Mouse (Mus musculus) hindbrain, embryonic 13.5 days (tissue): Measurements from ENCODE around the gene Chrm5. TPM values are rescaled to one million over a fixed set of nuclear protein-coding genes. Genes with fewer than 3 reads are reported as not detected.
A peak's percentile ranks its signal among the peaks of the same experiment; 100 is the strongest.

Experiments
- ATAC-seq: fragments of 200-750 bp; cut with Nextera tagmentation; 2 replicates; pipeline ENCODE4 v1.8.0; 2017; ENCODE audit warnings: moderate TSS enrichment; ENCODE audit not compliant: low FRiP score
- H3K27ac ChIP-seq: fragments of 300-500 bp; sonication (generic); 2 replicates; pipeline ENCODE4 v1.5.1; 2015; ENCODE audit warnings: inconsistent platforms, mild to moderate bottlenecking, moderate library complexity
- H3K27me3 ChIP-seq: fragments of 300-500 bp; sonication (generic); 2 replicates; pipeline ENCODE4 v1.6.1; 2015; ENCODE audit warnings: mild to moderate bottlenecking, inconsistent platforms
- H3K36me3 ChIP-seq: fragments of 300-500 bp; sonication (generic); 2 replicates; pipeline ENCODE4 v1.6.1; 2015; ENCODE audit warnings: mild to moderate bottlenecking, inconsistent platforms
- H3K4me1 ChIP-seq: fragments of 300-500 bp; sonication (generic); replicated peaks from 2 replicates; pipeline ENCODE4 v1.6.1; 2015; ENCODE audit warnings: inconsistent platforms
- H3K4me2 ChIP-seq: fragments of 300-500 bp; sonication (generic); 2 replicates; pipeline ENCODE4 v1.6.1; 2015; ENCODE audit warnings: inconsistent platforms, mild to moderate bottlenecking, moderate library complexity
- H3K4me3 ChIP-seq: fragments of 300-500 bp; sonication (generic); 2 replicates; pipeline ENCODE4 v1.5.1; 2015; ENCODE audit warnings: mild to moderate bottlenecking, inconsistent platforms
- H3K9ac ChIP-seq: fragments of 300-500 bp; sonication (generic); 2 replicates; pipeline ENCODE4 v1.6.1; 2015; ENCODE audit warnings: mild to moderate bottlenecking, inconsistent platforms
- H3K9me3 ChIP-seq: fragments of 300-500 bp; sonication (generic); 2 replicates; pipeline ENCODE4 v1.6.1; 2016; ENCODE audit warnings: inconsistent platforms
- WGBS: fragments of 180-500 bp; shearing (Covaris S2); methylation state at CpG from one replicate; pipeline ENCODE4 v1.1.7; 2015; 5-methylcytosine and 5-hydroxymethylcytosine counted together
- polyA plus RNA-seq: library from polyadenylated mRNA; unstranded; fragments of >200 nt; fragmentation: Nextera tagmentation; extraction: Ambion mirVana; gene quantifications from 2 replicates; pipeline ENCODE4 v1.2.1, GENCODE M21; 2015

Gene Chrm5
- 0.48 and 0.68 TPM in 2 replicates for polyA plus RNA-seq

- Histone ChIP-seq H3K4me2 (no peak within 1 kb of the TSS), H3K4me1 (no peaks in the 10 kb centered on the region), H3K9ac (no peak within 1 kb of the TSS), H3K4me3 (no peak within 1 kb of the TSS), H3K27ac (no peak within 1 kb of the TSS), H3K27me3 (no peaks in the 10 kb centered on the region), H3K9me3 (no peaks in the 10 kb centered on the region), H3K36me3 (no peaks in the 10 kb centered on the region)
- WGBS = 95% methylated on average over 5 of the region's 5 CpGs
- ATAC-seq = no peak
These were observed at the start of gene Chrm5 for GRCm38 (mm10) chr2:112480669-112481068. Gene Chrm5 (minus strand): TSS chr2:112480769.

GRCm38 (mm10) chr2:112526933-112527332, 46.4 kb upstream of the Chrm5 start:
- no peak overlapping the region for H3K27ac ChIP-seq
- 92% methylated on average over 3 of the region's 3 CpGs for WGBS
- H3K9me3 ChIP-seq = no peaks in the 10 kb centered on the region
- H3K27me3 ChIP-seq = no peaks in the 10 kb centered on the region
- no peaks in the 10 kb centered on the region for H3K4me1 ChIP-seq
- no peak for ATAC-seq
- H3K4me3 ChIP-seq = no peak overlapping the region
- H3K36me3 ChIP-seq = no peaks in the 10 kb centered on the region
- H3K9ac ChIP-seq = no peak overlapping the region
- H3K4me2 ChIP-seq = no peak overlapping the region

- H3K9ac ChIP-seq = no peak overlapping the region
- no peaks in the 10 kb centered on the region for H3K36me3 ChIP-seq
- no peak overlapping the region for H3K4me2 ChIP-seq
- H3K27ac ChIP-seq = no peak overlapping the region
- no peak for ATAC-seq
- no peaks in the 10 kb centered on the region for H3K4me1 ChIP-seq
- no peaks in the 10 kb centered on the region for H3K9me3 ChIP-seq
- H3K4me3 ChIP-seq = no peak overlapping the region
- no peaks in the 10 kb centered on the region for H3K27me3 ChIP-seq
- WGBS = 90% methylated on average over 4 of the region's 4 CpGs
These were observed 40.2 kb upstream of the Chrm5 start for GRCm38 (mm10) chr2:112520526-112521482.

GRCm38 (mm10) chr2:112518541-112518940, 38.0 kb upstream of the Chrm5 start:
- H3K4me1 ChIP-seq = no peaks in the 10 kb centered on the region
- H3K36me3 ChIP-seq = no peaks in the 10 kb centered on the region
- H3K9me3 ChIP-seq = no peaks in the 10 kb centered on the region
- no peak overlapping the region for H3K27ac ChIP-seq
- H3K4me2 ChIP-seq = no peak overlapping the region
- ATAC-seq = no peak
- no peak overlapping the region for H3K4me3 ChIP-seq
- H3K27me3 ChIP-seq = no peaks in the 10 kb centered on the region
- no peak overlapping the region for H3K9ac ChIP-seq

GRCm38 (mm10) chr2:112517218-112517617, 36.6 kb upstream of the Chrm5 start:
- no peaks in the 10 kb centered on the region for H3K27me3 ChIP-seq

GRCm38 (mm10) chr2:112516728-112517127, 36.2 kb upstream of the Chrm5 start:
- H3K36me3 ChIP-seq = no peaks in the 10 kb centered on the region
- no peak for ATAC-seq
- H3K4me1 ChIP-seq = no peaks in the 10 kb centered on the region
- no peak overlapping the region for H3K9ac ChIP-seq
- no peak overlapping the region for H3K27ac ChIP-seq
- WGBS = 95% methylated on average over 3 of the region's 3 CpGs
- no peaks in the 10 kb centered on the region for H3K9me3 ChIP-seq
- H3K4me3 ChIP-seq = no peak overlapping the region
- no peaks in the 10 kb centered on the region for H3K27me3 ChIP-seq
- H3K4me2 ChIP-seq = no peak overlapping the region

More at GRCm38 (mm10) chr2:112517218-112517617, 36.6 kb upstream of the Chrm5 start:
- no peaks in the 10 kb centered on the region for H3K36me3 ChIP-seq
- H3K27ac ChIP-seq = no peak overlapping the region
- H3K9me3 ChIP-seq = no peaks in the 10 kb centered on the region
- H3K4me1 ChIP-seq = no peaks in the 10 kb centered on the region
- no peak for ATAC-seq
- H3K4me3 ChIP-seq = no peak overlapping the region
- no peak overlapping the region for H3K9ac ChIP-seq
- no peak overlapping the region for H3K4me2 ChIP-seq
- 94% methylated on average over 3 of the region's 3 CpGs for WGBS

GRCm38 (mm10) chr2:112513036-112513435, 32.5 kb upstream of the Chrm5 start:
- Histone ChIP-seq H3K9me3 (no peaks in the 10 kb centered on the region), H3K4me1 (no peaks in the 10 kb centered on the region), H3K4me2 (no peak overlapping the region), H3K27ac (no peak overlapping the region), H3K9ac (no peak overlapping the region), H3K27me3 (no peaks in the 10 kb centered on the region), H3K4me3 (no peak overlapping the region), H3K36me3 (no peaks in the 10 kb centered on the region)
- ATAC-seq = no peak
- WGBS = 89% methylated on average over 1 of the region's 1 CpGs

- no peaks in the 10 kb centered on the region for H3K9me3 ChIP-seq
- H3K36me3 ChIP-seq = no peaks in the 10 kb centered on the region
- 90% methylated on average over 4 of the region's 4 CpGs for WGBS
- H3K4me2 ChIP-seq = no peak overlapping the region
- ATAC-seq = no peak
- no peaks in the 10 kb centered on the region for H3K4me1 ChIP-seq
- H3K4me3 ChIP-seq = no peak overlapping the region
- no peak overlapping the region for H3K9ac ChIP-seq
- no peak overlapping the region for H3K27ac ChIP-seq
- H3K27me3 ChIP-seq = no peaks in the 10 kb centered on the region
These were observed 29.6 kb upstream of the Chrm5 start for GRCm38 (mm10) chr2:112510140-112510539.

GRCm38 (mm10) chr2:112507444-112507843, 26.9 kb upstream of the Chrm5 start:
- H3K4me1 ChIP-seq = no peaks in the 10 kb centered on the region
- H3K4me2 ChIP-seq = no peak overlapping the region
- H3K4me3 ChIP-seq = no peak overlapping the region
- no peaks in the 10 kb centered on the region for H3K27me3 ChIP-seq
- no peak overlapping the region for H3K9ac ChIP-seq
- no peak overlapping the region for H3K27ac ChIP-seq
- no peaks in the 10 kb centered on the region for H3K9me3 ChIP-seq
- WGBS = 97% methylated on average over 1 of the region's 1 CpGs
- no peaks in the 10 kb centered on the region for H3K36me3 ChIP-seq
- no peak for ATAC-seq

- no peak overlapping the region for H3K4me3 ChIP-seq
- H3K4me2 ChIP-seq = no peak overlapping the region
- no peak overlapping the region for H3K9ac ChIP-seq
- H3K9me3 ChIP-seq = no peaks in the 10 kb centered on the region
- no peak overlapping the region for H3K27ac ChIP-seq
- no peaks in the 10 kb centered on the region for H3K27me3 ChIP-seq
- H3K36me3 ChIP-seq = no peaks in the 10 kb centered on the region
- ATAC-seq = no peak
- 76% methylated on average over 5 of the region's 5 CpGs for WGBS
- no peaks in the 10 kb centered on the region for H3K4me1 ChIP-seq
These were observed 26.4 kb upstream of the Chrm5 start for GRCm38 (mm10) chr2:112506841-112507435.

- WGBS = 87% methylated on average over 6 of the region's 6 CpGs
- peaks cover 6% of the 10 kb centered on the region; the same call in 1 of the 2 replicates for H3K4me1 ChIP-seq
- H3K36me3 ChIP-seq = no peaks in the 10 kb centered on the region
- ATAC-seq = no peak
- H3K9ac ChIP-seq = no peak overlapping the region
- no peak overlapping the region for H3K4me2 ChIP-seq
- H3K4me3 ChIP-seq = no peak overlapping the region
- H3K27me3 ChIP-seq = no peaks in the 10 kb centered on the region
- H3K27ac ChIP-seq = no peak overlapping the region
- H3K9me3 ChIP-seq = no peaks in the 10 kb centered on the region
These were observed 23.4 kb upstream of the Chrm5 start for GRCm38 (mm10) chr2:112503978-112504377.

- H3K27me3 ChIP-seq = no peaks in the 10 kb centered on the region
- WGBS = 3% methylated on average over 6 of the region's 6 CpGs
- ATAC-seq = peak; percentile 92
- peaks cover 6% of the 10 kb centered on the region; the same call in 1 of the 2 replicates for H3K4me1 ChIP-seq
- no peak overlapping the region for H3K4me2 ChIP-seq
- no peak overlapping the region for H3K4me3 ChIP-seq
- H3K36me3 ChIP-seq = no peaks in the 10 kb centered on the region
- H3K27ac ChIP-seq = no peak overlapping the region
- H3K9ac ChIP-seq = no peak overlapping the region
- no peaks in the 10 kb centered on the region for H3K9me3 ChIP-seq
These were observed 20.6 kb upstream of the Chrm5 start for GRCm38 (mm10) chr2:112501209-112501608.
